9 mouse cellular contexts compared by ENCODE assay signal in the genomic region with DNA sequence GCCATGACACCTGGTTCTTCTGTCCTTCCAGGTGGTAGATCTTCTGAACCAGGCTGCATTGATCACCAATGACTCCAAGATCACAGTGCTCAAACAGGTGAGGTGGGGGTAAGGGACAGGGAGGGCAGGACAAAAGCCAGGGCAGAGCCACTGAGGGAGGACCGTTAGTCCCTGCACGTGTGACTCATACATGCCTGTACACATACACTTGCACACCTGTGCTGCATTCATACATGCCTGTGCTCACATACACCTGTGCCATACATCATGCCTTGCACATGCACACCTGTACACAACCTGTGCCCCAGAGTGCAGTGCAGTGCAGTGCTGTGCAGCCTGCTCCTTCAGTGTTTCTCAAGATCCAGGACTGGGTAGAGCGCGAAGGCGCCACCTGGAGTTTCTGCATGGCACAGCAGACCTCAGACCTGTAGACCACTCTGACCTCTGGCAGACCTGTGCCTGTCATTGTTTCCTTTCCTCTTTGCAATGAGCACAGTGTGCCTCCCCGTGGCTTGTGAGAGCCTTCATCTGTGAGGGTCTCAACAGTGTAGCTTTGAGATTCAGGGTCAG. TPM values are rescaled to one million over a fixed set of nuclear protein-coding genes. Genes with fewer than 3 reads are reported as not detected.
A peak's percentile ranks its signal among the peaks of the same experiment; 100 is the strongest.
DNase-seq lines count a peak whose midpoint lies in the region; ATAC-seq and TF ChIP-seq lines count a peak whose summit lies in the region.
"Had no signal": no experiment of that assay in that cellular context is flagged by ENCODE, and none has a peak within 500 bp of the region (broad histone marks: within the 10 kb centered on the region; RNA-seq: fewer than 3 reads in every experiment).

No protein-coding gene starts in this region.

- no peaks in the 10 kb centered on the region for H3K9me3 ChIP-seq in limb, embryonic 10.5 days (replicated peaks)
- no peaks in the 10 kb centered on the region for H3K9me3 ChIP-seq in midbrain, postnatal 0 days (ENCODE audit: low read length)
- H3K9me3 ChIP-seq: liver, embryonic 15.5 days had no signal

- H3K27me3 ChIP-seq in limb, embryonic 10.5 days (ENCODE audit: low read depth, poor library complexity, severe bottlenecking) = no peaks in the 10 kb centered on the region
- H3K27me3 ChIP-seq in midbrain, postnatal 0 days (ENCODE audit: insufficient read depth, low read length) = no peaks in the 10 kb centered on the region
- H3K27me3 ChIP-seq: liver, embryonic 15.5 days had no signal

- H3K4me2 ChIP-seq in midbrain, postnatal 0 days (ENCODE audit: low read depth, low read length, poor library complexity, severe bottlenecking) = no peak overlapping the region
- H3K4me2 ChIP-seq: liver, embryonic 15.5 days had no signal

- H3K9ac ChIP-seq in midbrain, postnatal 0 days (replicated peaks; ENCODE audit: low read length, poor library complexity, severe bottlenecking) = no peak overlapping the region
- H3K9ac ChIP-seq: liver, embryonic 15.5 days had no signal

- peak; percentile 87 to 96 for ATAC-seq in hematopoietic stem cell, adult 5-6 weeks (replicated peaks in 1 of 2; ENCODE audit: insufficient read depth in 1 of 2, low FRiP score in 2 of 2, low TSS enrichment in 1 of 2, low read depth in 1 of 2, poor library complexity in 2 of 2, severe bottlenecking in 2 of 2)
- ATAC-seq in midbrain, postnatal 0 days (ENCODE audit: low FRiP score) = peak; percentile 24; the same call in 1 of the 2 replicates

- no peak overlapping the region for H3K27ac ChIP-seq in limb, embryonic 10.5 days
- H3K27ac ChIP-seq in midbrain, postnatal 0 days (ENCODE audit: low read depth, low read length) = no peak overlapping the region
- H3K27ac ChIP-seq: liver, embryonic 15.5 days had no signal

- H3K36me3 ChIP-seq in limb, embryonic 10.5 days = peaks cover 63% of the 10 kb centered on the region
- H3K36me3 ChIP-seq in midbrain, postnatal 0 days (ENCODE audit: insufficient read depth, low read length) = peaks cover 32% of the 10 kb centered on the region

- no peak overlapping the region for H3K4me3 ChIP-seq in limb, embryonic 10.5 days
- no peak overlapping the region for H3K4me3 ChIP-seq in midbrain, postnatal 0 days (ENCODE audit: low read depth, low read length)
- H3K4me3 ChIP-seq: liver, embryonic 15.5 days had no signal

- H3K4me1 ChIP-seq in limb, embryonic 10.5 days = peaks cover 19% of the 10 kb centered on the region
- no peaks in the 10 kb centered on the region for H3K4me1 ChIP-seq in midbrain, postnatal 0 days (ENCODE audit: insufficient read depth, low read length)

- TF ChIP-seq CTCF in midbrain, postnatal 0 days (IDR thresholded peaks at IDR 0.05) = peak; percentile 76

- WGBS in limb, embryonic 10.5 days = 72% methylated on average over 6 of the region's 6 CpGs
- 58% methylated on average over 6 of the region's 6 CpGs for WGBS in midbrain, postnatal 0 days

- peak; percentile 57 to 74 for DNase-seq in cerebellum, postnatal 25 days
- DNase-seq in cerebellum, adult 11-12 months = no peak
- peak; percentile 74 for DNase-seq in CD4-positive, CD25-positive, alpha-beta regulatory T cell, adult 2 months (ENCODE audit: low read depth, low spot score)
- peak; percentile 73 for DNase-seq in embryo, embryonic 10 days (ENCODE audit: low spot score)
- peak; percentile 67 for DNase-seq in limb, embryonic 10.5 days (ENCODE audit: low spot score)
- DNase-seq in midbrain, postnatal 0 days (ENCODE audit: low spot score) = peak; percentile 65
- DNase-seq in thymus, postnatal 36 days = peak; percentile 66

RNA-seq across cellular contexts. Expression of gene Sympk, which starts 5.0 kb away (rescaled TPM):
- 41.0 and 42.4 TPM in 2 replicates for total RNA-seq in hematopoietic stem cell, adult 5-6 weeks (2017)
- polyA plus RNA-seq in limb, embryonic 10.5 days (2016; fragmentation: Nextera tagmentation; extraction: Ambion mirVana) = 50.4 and 54.6 TPM in 2 replicates
- total RNA-seq in midbrain, postnatal 0 days (2014; rRNA removed) = 73.5 and 74.2 TPM in 2 replicates
- 19.5 and 19.7 TPM in 2 replicates for polyA plus RNA-seq in midbrain, postnatal 0 days (2015; fragmentation: Nextera tagmentation; extraction: Ambion mirVana)

RNA-seq across cellular contexts. Expression of gene Foxa3, which starts 5.8 kb away (rescaled TPM):
- 2.7 and 3.3 TPM in 2 replicates for total RNA-seq in hematopoietic stem cell, adult 5-6 weeks (2017)
- not detected in 2 replicates for polyA plus RNA-seq in limb, embryonic 10.5 days (2016; fragmentation: Nextera tagmentation; extraction: Ambion mirVana)
- total RNA-seq in midbrain, postnatal 0 days (2014; rRNA removed) = not detected in 2 replicates
- polyA plus RNA-seq in midbrain, postnatal 0 days (2015; fragmentation: Nextera tagmentation; extraction: Ambion mirVana) = not detected in 2 replicates

RNA-seq across cellular contexts. Expression of gene Rsph6a, which starts 25.3 kb away (rescaled TPM):
- total RNA-seq in hematopoietic stem cell, adult 5-6 weeks (2017) = not detected in 2 replicates
- not detected in 2 replicates for polyA plus RNA-seq in limb, embryonic 10.5 days (2016; fragmentation: Nextera tagmentation; extraction: Ambion mirVana)
- not detected in 2 replicates for total RNA-seq in midbrain, postnatal 0 days (2014; rRNA removed)
- polyA plus RNA-seq in midbrain, postnatal 0 days (2015; fragmentation: Nextera tagmentation; extraction: Ambion mirVana) = 0.57 and 0.75 TPM in 2 replicates
- polyA plus RNA-seq: liver, embryonic 15.5 days had no signal

RNA-seq across cellular contexts. Expression of gene Irf2bp1, which starts 25.3 kb away (rescaled TPM):
- 13.1 and 16.8 TPM in 2 replicates for total RNA-seq in hematopoietic stem cell, adult 5-6 weeks (2017)
- polyA plus RNA-seq in limb, embryonic 10.5 days (2016; fragmentation: Nextera tagmentation; extraction: Ambion mirVana) = 30.8 and 34.4 TPM in 2 replicates
- total RNA-seq in midbrain, postnatal 0 days (2014; rRNA removed) = 115 and 133 TPM in 2 replicates
- polyA plus RNA-seq in midbrain, postnatal 0 days (2015; fragmentation: Nextera tagmentation; extraction: Ambion mirVana) = 25.6 and 26.1 TPM in 2 replicates

RNA-seq across cellular contexts. Expression of gene Mypop, which starts 38.1 kb away (rescaled TPM):
- total RNA-seq in hematopoietic stem cell, adult 5-6 weeks (2017) = 0.10 and 0.69 TPM in 2 replicates
- polyA plus RNA-seq in limb, embryonic 10.5 days (2016; fragmentation: Nextera tagmentation; extraction: Ambion mirVana) = 3.4 and 4.0 TPM in 2 replicates
- total RNA-seq in midbrain, postnatal 0 days (2014; rRNA removed) = 16.0 and 21.2 TPM in 2 replicates
- polyA plus RNA-seq in midbrain, postnatal 0 days (2015; fragmentation: Nextera tagmentation; extraction: Ambion mirVana) = 4.7 and 5.0 TPM in 2 replicates
